25 mouse cellular contexts compared by ENCODE assay signal in genomic region chr12:51527854-51528253, GRCm38 (mm10).
DNase-seq lines count a peak whose midpoint lies in the region; ATAC-seq and TF ChIP-seq lines count a peak whose summit lies in the region.
"Had no signal": no experiment of that assay in that cellular context is flagged by ENCODE, and none has a peak within 500 bp of the region (broad histone marks: within the 10 kb centered on the region; RNA-seq: fewer than 3 reads in every experiment).

No protein-coding gene starts in this region.

- H3K27ac ChIP-seq in layer of hippocampus, adult 2 months: 0 out of 2 replicates have a peak overlapping the region, but pooled peaks have one; percentile 23
- H3K27ac ChIP-seq: embryonic facial prominence, embryonic 12.5 days; embryonic facial prominence, embryonic 15.5 days; heart, adult 2 months; heart, embryonic 10.5 days; heart, embryonic 13.5 days; hindbrain, embryonic 12.5 days; intestine, embryonic 15.5 days had no signal

- no peak overlapping the region for H3K4me3 ChIP-seq in layer of hippocampus, adult 2 months
- H3K4me3 ChIP-seq: embryonic facial prominence, embryonic 12.5 days; embryonic facial prominence, embryonic 15.5 days; heart, adult 2 months; heart, embryonic 10.5 days; heart, embryonic 13.5 days; hindbrain, embryonic 12.5 days; intestine, embryonic 15.5 days had no signal

- no peak for TF ChIP-seq CTCF in layer of hippocampus, adult 2 months (conservative IDR thresholded peaks at IDR 0.05)

- DNase-seq in frontal cortex, postnatal 10 days (ENCODE audit: low spot score in 2 of 2): no peak
- no peak for DNase-seq in layer of hippocampus, adult 2 months (ENCODE audit: low spot score in 2 of 2)
- DNase-seq in layer of hippocampus, adult 8-10 months (ENCODE audit: low spot score in 2 of 2): no peak
- peak; percentile 9 for DNase-seq in right cerebral cortex, adult 18-20 months
- no peak for DNase-seq in right cerebral cortex, postnatal 14 days
- DNase-seq: adrenal gland, adult 8-10 months; adrenal gland, postnatal 25 days; cerebellum, adult 11 months; cerebellum, adult 2 months; cerebellum, adult 9-11 months; cerebellum, postnatal 25 days; forebrain, postnatal 0 days; gastrocnemius, postnatal 25 days; heart, adult 2 months; heart, postnatal 14 days had no signal

- peak; percentile 76 for ATAC-seq in frontal cortex, adult (ENCODE audit: low TSS enrichment)
- ATAC-seq: activated CD4-positive, CD25-positive, alpha-beta regulatory T cell, adult 4 months; forebrain, embryonic 14.5 days; forebrain, postnatal 0 days; hindbrain, embryonic 16.5 days; intestine, embryonic 15.5 days had no signal
